Mouse (Mus musculus) neural tube, embryonic 11.5 days (tissue): Measurements from ENCODE around the gene Trim46. TPM values are rescaled to one million over a fixed set of nuclear protein-coding genes. Genes with fewer than 3 reads are reported as not detected.

Experiments
- ATAC-seq: fragments of 200-750 bp; cut with Nextera tagmentation; 2 replicates; pipeline ENCODE4 v1.8.0; 2017; ENCODE audit warnings: moderate number of reproducible peaks, mild to moderate bottlenecking, moderate TSS enrichment, moderate library complexity; ENCODE audit not compliant: insufficient read depth, low FRiP score, low TSS enrichment
- DNase-seq: peaks from one replicate; pipeline ENCODE4 v3.0.0-alpha.2; 2015; ENCODE audit warnings: low spot score
- H3K27ac ChIP-seq: fragments of 300-500 bp; sonication (generic); 2 replicates; pipeline ENCODE4 v1.5.1; 2014; ENCODE audit warnings: low read depth, mild to moderate bottlenecking, low read length
- H3K27me3 ChIP-seq: fragments of 300-500 bp; sonication (generic); 2 replicates; pipeline ENCODE4 v1.6.1; 2014; ENCODE audit warnings: mild to moderate bottlenecking, low read length, mixed read lengths; ENCODE audit not compliant: control insufficient read depth, insufficient read depth
- H3K36me3 ChIP-seq: fragments of 300-500 bp; sonication (generic); 2 replicates; pipeline ENCODE4 v1.6.1; 2014; ENCODE audit warnings: mild to moderate bottlenecking, low read length, moderate library complexity, mixed read lengths; ENCODE audit not compliant: control insufficient read depth, insufficient read depth
- H3K4me1 ChIP-seq: fragments of 300-500 bp; sonication (generic); 2 replicates; pipeline ENCODE4 v1.6.1; 2014; ENCODE audit warnings: low read length, mixed read lengths; ENCODE audit not compliant: control insufficient read depth, insufficient read depth
- H3K4me2 ChIP-seq: fragments of 300-500 bp; sonication (generic); 2 replicates; pipeline ENCODE4 v1.6.1; 2014; ENCODE audit warnings: low read depth, mild to moderate bottlenecking, moderate library complexity
- H3K4me3 ChIP-seq: fragments of 300-500 bp; sonication (generic); 2 replicates; pipeline ENCODE4 v1.5.1; 2014; ENCODE audit warnings: low read depth, low read length
- H3K9ac ChIP-seq: fragments of 300-500 bp; sonication (generic); 2 replicates; pipeline ENCODE4 v1.6.1; 2014; ENCODE audit warnings: mild to moderate bottlenecking, low read length
- H3K9me3 ChIP-seq: fragments of 300-500 bp; sonication (generic); 2 replicates; pipeline ENCODE4 v1.6.1; 2016; ENCODE audit warnings: low read length; ENCODE audit not compliant: control insufficient read depth
- WGBS: fragments of 180-500 bp; shearing (Covaris S2); extraction: QIAGEN DNeasy Blood & Tissue Kit; methylation state at CpG from one replicate; pipeline ENCODE4 v1.1.7; 2014; 5-methylcytosine and 5-hydroxymethylcytosine counted together
- polyA plus RNA-seq: library from polyadenylated mRNA; unstranded; fragments of >200 nt; fragmentation: Nextera tagmentation; extraction: Ambion mirVana; gene quantifications from 2 replicates; pipeline ENCODE4 v1.2.1, GENCODE M21; 2014

The Trim46 gene
- 11.6 and 12.8 TPM in 2 replicates for polyA plus RNA-seq

GRCm38 (mm10) chr3:89246261-89247100 is at the start of gene Trim46:
Gene Trim46, minus strand, starts transcription at chr3:89246309.
- Histone ChIP-seq H3K9me3 (no peaks in the 10 kb centered on the region), H3K36me3 (0 out of 2 replicates have a peak, but pooled peaks cover 3% of the 10 kb centered on the region), H3K4me2 (peak within 1 kb of the TSS; percentile 86), H3K9ac (peak within 1 kb of the TSS; percentile 73), H3K27ac (peak within 1 kb of the TSS; percentile 61), H3K27me3 (no peaks in the 10 kb centered on the region), H3K4me3 (peak within 1 kb of the TSS; percentile 70), H3K4me1 (peaks cover 30% of the 10 kb centered on the region)
- DNase-seq (peak; percentile 91), ATAC-seq (peak; percentile 46)
- WGBS, result under 1% methylated on average over 42 of the region's 42 CpGs

DNA sequence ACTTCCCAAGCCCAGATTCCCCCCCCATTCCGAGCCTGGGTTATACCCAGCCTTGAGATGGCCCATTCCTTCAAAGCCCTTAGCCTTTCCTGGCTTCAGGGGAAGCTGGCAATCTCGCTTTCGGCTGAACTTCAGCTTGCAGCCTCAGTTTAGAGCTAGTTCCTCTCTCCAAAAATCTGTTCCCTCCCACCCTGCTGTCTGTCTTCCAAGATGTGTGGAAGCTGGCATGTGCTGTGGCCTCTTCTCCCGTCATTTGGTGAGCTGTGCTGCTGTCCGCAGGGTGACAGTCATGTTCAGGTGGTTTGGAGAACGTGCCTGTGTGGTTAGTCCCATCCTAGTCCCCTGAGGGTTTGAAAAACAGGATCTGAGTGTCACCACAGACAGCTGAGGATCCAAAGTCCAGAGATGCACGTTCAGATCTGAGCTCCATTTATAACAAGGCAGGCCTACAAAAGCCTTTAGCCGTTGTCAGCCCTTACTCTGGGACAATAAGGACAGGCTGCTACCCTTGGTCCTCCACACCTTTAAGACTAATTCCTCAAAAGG is 49.6 kb upstream of the Trim46 start:
- Histone ChIP-seq H3K4me1 (no peaks in the 10 kb centered on the region), H3K36me3 (no peaks in the 10 kb centered on the region), H3K27ac (no peak overlapping the region), H3K4me3 (no peak overlapping the region), H3K9ac (no peak overlapping the region), H3K9me3 (no peaks in the 10 kb centered on the region), H3K27me3 (no peaks in the 10 kb centered on the region), H3K4me2 (no peak overlapping the region)
- WGBS, result 85% methylated on average over 8 of the region's 8 CpGs
- no peak for DNase-seq
- no peak for ATAC-seq

GRCm38 (mm10) chr3:89294195-89294594 is 48.1 kb upstream of the Trim46 start:
- Histone ChIP-seq H3K27me3 (no peaks in the 10 kb centered on the region), H3K4me2 (no peak overlapping the region), H3K27ac (no peak overlapping the region), H3K4me3 (no peak overlapping the region), H3K9me3 (no peaks in the 10 kb centered on the region), H3K36me3 (no peaks in the 10 kb centered on the region), H3K4me1 (no peaks in the 10 kb centered on the region), H3K9ac (no peak overlapping the region)
- WGBS, result 77% methylated on average over 5 of the region's 5 CpGs
- ATAC-seq (no peak), DNase-seq (no peak)

DNA sequence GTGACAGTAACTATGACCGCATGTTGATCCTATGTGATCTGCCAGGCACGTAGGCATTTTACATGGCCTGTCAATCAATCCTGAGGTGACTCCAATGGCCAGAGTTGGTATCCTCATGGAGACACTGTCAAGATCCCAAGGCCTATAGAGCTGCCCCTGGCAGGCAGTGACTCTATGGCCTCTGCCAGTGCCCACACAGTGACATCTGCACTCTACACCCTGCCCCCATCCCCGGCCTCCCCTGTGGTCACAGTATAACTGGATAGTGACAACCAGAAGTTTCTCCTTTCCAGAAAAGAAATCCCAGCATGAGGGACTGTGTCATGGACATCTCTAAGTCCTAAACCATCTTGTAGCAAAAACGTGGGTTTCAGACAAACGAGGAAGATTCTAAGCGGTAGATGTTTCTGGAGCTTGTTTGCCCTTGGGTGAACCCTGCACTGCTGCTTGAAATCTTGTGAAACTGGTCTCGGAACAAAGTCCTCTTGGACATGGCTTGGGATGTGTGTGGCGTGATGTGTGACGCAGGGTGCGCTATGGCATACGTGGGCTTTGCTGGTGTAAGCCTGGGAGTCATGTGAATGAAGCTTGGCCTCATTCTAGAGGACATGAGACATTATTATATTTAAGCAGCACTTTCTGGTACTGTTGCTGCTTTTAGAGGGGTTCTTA is 47.3 kb upstream of the Trim46 start:
- Histone ChIP-seq H3K27me3 (no peaks in the 10 kb centered on the region), H3K4me3 (no peak overlapping the region), H3K4me1 (no peaks in the 10 kb centered on the region), H3K27ac (no peak overlapping the region), H3K9ac (no peak overlapping the region), H3K36me3 (no peaks in the 10 kb centered on the region), H3K9me3 (no peaks in the 10 kb centered on the region), H3K4me2 (no peak overlapping the region)
- WGBS, result 88% methylated on average over 11 of the region's 11 CpGs
- ATAC-seq (no peak), DNase-seq (no peak)

DNA sequence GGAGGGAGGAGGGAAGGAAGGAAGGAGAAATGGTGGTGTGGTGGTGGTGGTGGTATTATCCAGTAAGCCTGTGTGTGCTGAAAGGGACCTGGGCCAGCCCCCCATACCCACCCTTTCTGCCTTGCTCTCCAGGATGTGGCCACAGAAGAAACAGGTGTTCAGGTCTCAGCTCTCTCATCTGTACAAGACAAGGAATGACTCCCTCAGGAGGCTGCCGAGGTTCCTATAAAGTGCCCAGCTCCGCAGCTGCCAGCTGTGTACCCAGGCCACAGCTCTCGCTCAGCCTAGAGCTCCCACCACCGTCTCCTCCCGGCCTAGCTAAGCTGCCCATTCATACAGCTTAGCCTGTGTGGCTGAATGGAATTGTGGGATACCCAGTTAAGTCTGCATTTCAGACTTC is 46.2 kb upstream of the Trim46 start:
- Histone ChIP-seq H3K4me1 (no peaks in the 10 kb centered on the region), H3K36me3 (no peaks in the 10 kb centered on the region), H3K9me3 (no peaks in the 10 kb centered on the region), H3K4me2 (no peak overlapping the region), H3K27ac (no peak overlapping the region), H3K27me3 (no peaks in the 10 kb centered on the region), H3K9ac (no peak overlapping the region), H3K4me3 (no peak overlapping the region)
- WGBS, result 79% methylated on average over 5 of the region's 5 CpGs
- ATAC-seq (no peak), DNase-seq (no peak)

GRCm38 (mm10) chr3:89291874-89292273 is 45.8 kb upstream of the Trim46 start:
- Histone ChIP-seq H3K27ac (no peak overlapping the region), H3K4me3 (no peak overlapping the region), H3K9me3 (no peaks in the 10 kb centered on the region), H3K4me1 (no peaks in the 10 kb centered on the region), H3K27me3 (no peaks in the 10 kb centered on the region), H3K4me2 (no peak overlapping the region), H3K9ac (no peak overlapping the region), H3K36me3 (no peaks in the 10 kb centered on the region)
- ATAC-seq (no peak), DNase-seq (no peak)
- 84% methylated on average over 10 of the region's 10 CpGs for WGBS

DNA sequence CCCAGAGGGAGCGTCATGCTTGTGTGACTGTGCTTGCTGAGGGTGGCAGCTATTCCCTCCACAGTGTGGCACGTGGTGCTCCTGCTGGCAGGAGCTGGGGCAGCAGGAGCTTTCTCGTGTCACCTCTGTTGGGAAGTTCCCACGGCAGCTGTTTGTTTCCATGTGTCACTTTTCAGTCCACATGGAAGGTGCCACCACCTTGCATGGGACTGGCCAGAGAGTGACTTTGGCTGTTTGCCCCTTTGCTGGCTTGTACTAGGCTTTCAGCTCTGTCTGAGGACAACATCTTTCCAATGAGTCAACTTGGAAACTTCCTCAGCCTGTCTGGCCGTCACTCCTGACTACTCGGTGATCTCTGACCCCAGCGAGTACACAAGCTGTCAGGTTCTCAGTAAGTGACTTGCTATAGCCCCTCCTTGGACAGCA is 42.4 kb upstream of the Trim46 start:
- no peak overlapping the region for H3K4me3 ChIP-seq
- WGBS, result 52% methylated on average over 7 of the region's 7 CpGs
- H3K36me3 ChIP-seq, result no peaks in the 10 kb centered on the region
- no peak for ATAC-seq
- no peak overlapping the region for H3K27ac ChIP-seq
- no peaks in the 10 kb centered on the region for H3K27me3 ChIP-seq
- no peak overlapping the region for H3K4me2 ChIP-seq
- no peaks in the 10 kb centered on the region; the same call in 1 of the 2 replicates for H3K4me1 ChIP-seq
- H3K9ac ChIP-seq, result no peak overlapping the region
- no peak for DNase-seq
- H3K9me3 ChIP-seq, result no peaks in the 10 kb centered on the region

GRCm38 (mm10) chr3:89287286-89287685 is 41.2 kb upstream of the Trim46 start:
- no peaks in the 10 kb centered on the region for H3K27me3 ChIP-seq
- H3K4me3 ChIP-seq, result no peak overlapping the region
- no peak overlapping the region for H3K27ac ChIP-seq
- H3K9ac ChIP-seq, result no peak overlapping the region
- WGBS, result 61% methylated on average over 5 of the region's 5 CpGs
- no peak for DNase-seq
- ATAC-seq, result no peak
- H3K9me3 ChIP-seq, result no peaks in the 10 kb centered on the region
- no peaks in the 10 kb centered on the region; the same call in 1 of the 2 replicates for H3K4me1 ChIP-seq
- no peak overlapping the region for H3K4me2 ChIP-seq
- H3K36me3 ChIP-seq, result no peaks in the 10 kb centered on the region
